Mouse (Mus musculus) T-cell, adult 2 months (primary cell): ENCODE results near the gene Mid1.
"Not testable (repeated sequence)": the region's sequence is repeated elsewhere in the genome, so short reads cannot be mapped to it uniquely, and the experiment has no call there.

ENCODE experiments used
- DNase-seq: peaks from one replicate; pipeline ENCODE4 v3.0.0; 2022; ENCODE audit warnings: low spot score

Mid1 gene

DNA sequence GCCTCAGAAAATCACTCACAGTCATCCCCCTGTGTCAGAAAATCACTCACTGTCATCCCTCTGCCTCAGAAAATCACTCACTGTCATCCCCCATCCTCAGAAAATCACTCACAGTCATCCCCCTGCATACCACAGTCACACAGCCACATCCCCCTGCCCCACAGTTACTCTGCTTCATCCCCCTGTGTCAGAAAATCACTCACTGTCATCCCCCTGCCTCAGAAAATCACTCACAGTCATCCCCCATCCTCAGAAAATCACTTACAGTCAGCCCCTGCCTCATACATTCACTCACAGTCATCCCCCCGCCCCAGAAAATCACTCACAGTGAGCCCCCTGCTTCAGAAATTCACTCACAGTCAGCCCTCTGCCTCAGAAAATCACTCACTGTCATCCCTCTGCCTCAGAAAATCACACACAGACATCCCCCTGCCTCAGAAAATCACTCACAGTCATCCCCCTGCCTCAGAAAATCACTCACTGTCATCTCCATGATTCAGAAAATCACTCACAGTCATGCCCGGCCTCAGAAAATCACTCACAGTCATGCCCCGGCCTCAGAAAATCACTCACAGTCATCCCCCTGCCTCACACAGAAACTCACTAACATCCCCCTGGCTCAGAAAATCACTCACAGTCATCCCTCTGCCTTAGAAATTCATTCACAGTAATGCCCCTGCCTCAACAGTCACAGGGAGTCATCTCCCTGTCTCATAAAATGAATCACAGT lies 315.1 kb downstream of the Mid1 start:
- DNase-seq, result not testable (repeated sequence)

DNA sequence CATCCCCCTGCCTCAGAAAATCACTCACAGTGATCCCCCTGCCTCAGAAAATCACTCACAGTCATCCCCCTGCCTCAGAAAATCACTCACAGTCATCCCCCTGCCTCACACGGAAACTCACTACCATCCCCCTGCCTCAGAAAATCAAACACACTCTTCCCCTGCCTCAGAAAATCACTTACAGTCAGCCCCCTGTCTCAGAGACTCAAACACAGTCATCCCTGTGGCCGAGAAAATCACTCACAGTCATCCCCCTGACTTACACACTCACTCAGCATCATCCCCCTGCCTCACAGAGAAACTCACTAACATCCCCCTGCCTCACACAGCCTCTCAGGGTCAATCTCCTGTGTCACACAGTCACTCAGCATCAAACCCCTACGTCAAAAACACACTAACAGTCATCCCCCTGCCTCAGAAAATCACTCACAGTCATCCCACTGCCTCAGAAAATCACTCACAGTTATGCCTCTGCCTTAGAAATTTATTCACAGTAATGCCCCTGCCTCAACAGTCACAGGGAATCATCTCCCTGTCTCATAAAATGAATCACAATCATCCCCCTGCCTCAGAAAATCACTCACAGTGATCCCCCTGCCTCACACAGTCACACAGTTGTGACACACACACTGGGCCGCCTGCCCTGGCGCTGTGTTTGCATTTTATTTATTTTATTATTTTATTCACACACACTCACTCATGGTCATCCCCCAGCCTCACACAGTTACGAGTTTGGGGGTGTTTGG lies 315.8 kb downstream of the Mid1 start:
- not testable (repeated sequence) for DNase-seq

DNA sequence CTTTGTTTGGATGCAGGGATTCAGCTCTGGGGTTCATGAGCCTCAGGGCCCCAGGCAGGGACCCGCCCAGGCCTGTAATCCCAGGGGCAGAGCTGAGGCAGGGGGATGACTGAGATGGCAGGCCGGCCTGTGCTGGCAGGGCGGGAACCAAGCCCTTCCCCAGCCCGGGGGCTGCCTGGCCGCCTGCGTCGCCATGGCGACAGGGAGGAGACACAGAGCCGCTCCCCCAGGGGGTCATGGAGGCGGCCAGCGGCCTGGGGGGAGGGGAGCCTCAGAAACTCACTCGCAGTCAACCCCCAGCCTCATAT lies 316.3 kb downstream of the Mid1 start:
- DNase-seq, result not testable (repeated sequence)

DNA sequence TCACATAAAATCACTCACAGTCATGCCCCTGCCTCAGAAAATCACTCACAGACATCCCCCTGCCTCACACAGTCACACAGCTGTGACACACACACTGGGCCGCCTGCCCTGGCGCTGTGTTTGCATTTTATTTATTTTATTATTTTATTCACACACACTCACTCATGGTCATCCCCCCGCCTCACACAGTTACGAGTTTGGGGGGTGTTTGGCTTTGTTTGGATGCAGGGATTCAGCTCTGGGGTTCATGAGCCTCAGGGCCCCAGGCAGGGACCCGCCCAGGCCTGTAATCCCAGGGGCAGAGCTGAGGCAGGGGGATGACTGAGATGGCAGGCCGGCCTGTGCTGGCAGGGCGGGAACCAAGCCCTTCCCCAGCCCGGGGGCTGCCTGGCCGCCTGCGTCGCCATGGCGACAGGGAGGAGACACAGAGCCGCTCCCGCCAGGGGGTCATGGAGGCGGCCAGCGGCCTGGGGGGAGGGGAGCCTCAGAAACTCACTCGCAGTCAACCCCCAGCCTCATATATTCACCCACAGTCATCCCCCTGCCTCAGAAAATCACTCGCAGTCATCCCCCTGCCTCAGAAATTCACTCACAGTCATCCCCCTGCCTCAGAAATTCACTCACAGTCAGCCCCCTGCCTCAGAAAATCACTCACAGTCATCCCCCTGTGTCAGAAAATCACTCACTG lies 317.7 kb downstream of the Mid1 start:
- not testable (repeated sequence) for DNase-seq

DNA sequence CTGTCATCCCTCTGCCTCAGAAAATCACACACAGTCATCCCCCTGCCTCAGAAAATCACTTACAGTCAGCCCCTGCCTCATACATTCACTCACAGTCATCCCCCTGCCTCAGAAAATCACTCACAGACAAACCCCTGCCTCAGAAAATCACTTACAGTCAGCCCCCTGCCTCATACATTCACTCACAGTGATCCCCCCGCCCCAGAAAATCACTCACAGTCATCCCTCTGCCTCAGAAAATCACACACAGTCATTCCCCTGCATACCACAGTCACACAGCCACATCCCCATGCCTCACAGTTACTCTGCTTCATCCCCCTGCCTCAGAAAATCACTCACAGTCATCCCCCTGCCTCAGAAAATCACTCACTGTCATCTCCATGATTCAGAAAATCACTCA lies 318.5 kb downstream of the Mid1 start:
- DNase-seq, result not testable (repeated sequence)

DNA sequence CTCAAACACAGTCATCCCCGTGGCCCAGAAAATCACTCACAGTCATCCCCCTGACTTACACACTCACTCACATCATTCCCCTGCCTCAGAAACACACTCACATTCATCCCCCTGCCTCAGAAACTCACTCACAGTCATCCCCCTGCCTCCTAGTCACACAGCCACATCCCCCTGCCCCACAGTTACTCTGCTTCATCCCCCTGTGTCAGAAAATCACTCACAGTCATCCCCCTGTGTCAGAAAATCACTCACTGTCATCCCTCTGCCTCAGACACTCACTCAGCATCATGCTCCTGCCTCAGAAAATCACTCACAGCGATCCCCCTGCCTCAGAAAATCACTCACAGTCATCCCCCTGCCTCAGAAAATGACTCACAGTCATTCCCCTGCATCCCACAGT lies 319.2 kb downstream of the Mid1 start:
- DNase-seq, result not testable (repeated sequence)

DNA sequence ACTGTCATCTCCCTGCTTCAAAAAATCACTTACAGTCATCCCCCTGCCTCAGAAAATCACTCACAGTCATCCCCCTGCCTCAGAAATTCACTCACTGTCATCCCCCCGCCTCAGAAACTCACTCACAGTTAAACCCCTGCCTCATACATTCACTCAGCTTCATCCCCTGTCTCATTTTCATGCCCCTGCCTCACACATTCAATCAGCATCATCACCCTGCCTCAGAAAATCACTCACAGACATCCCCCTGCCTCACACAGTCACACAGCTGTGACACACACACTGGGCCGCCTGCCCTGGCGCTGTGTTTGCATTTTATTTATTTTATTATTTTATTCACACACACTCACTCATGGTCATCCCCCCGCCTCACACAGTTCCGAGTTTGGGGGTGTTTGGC lies 319.8 kb downstream of the Mid1 start:
- not testable (repeated sequence) for DNase-seq

DNA sequence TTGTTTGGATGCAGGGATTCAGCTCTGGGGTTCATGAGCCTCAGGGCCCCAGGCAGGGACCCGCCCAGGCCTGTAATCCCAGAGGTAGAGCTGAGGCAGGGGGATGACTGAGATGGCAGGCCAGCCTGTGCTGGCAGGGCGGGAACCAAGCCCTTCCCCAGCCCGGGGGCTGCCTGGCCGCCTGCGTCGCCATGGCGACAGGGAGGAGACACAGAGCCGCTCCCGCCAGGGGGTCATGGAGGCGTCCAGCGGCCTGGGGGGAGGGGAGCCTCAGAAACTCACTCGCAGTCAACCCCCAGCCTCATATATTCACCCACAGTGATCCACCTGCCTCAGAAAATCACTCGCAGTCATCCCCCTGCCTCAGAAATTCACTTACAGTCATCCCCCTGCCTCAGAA lies 320.2 kb downstream of the Mid1 start:
- DNase-seq, result peak; percentile 46

DNA sequence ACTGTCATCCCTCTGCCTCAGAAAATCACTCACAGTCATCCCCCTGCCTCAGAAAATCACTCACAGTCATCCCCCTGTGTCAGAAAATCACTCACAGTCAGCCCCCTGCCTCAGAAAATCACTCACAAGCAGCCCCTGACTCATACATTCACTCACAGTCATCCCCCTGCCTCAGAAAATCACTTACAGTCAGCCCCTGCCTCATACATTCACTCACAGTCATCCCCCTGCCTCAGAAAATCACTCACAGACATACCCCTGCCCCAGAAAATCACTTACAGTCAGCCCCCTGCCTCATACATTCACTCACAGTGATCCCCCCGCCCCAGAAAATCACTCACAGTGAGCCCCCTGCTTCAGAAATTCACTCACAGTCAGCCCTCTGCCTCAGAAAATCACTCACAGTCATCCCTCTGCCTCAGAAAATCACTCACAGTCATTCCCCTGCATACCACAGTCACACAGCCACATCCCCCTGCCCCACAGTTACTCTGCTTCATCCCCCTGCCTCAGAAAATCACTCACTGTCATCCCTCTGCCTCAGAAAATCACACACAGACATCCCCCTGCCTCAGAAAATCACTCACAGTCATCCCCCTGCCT lies 320.8 kb downstream of the Mid1 start:
- not testable (repeated sequence) for DNase-seq

DNA sequence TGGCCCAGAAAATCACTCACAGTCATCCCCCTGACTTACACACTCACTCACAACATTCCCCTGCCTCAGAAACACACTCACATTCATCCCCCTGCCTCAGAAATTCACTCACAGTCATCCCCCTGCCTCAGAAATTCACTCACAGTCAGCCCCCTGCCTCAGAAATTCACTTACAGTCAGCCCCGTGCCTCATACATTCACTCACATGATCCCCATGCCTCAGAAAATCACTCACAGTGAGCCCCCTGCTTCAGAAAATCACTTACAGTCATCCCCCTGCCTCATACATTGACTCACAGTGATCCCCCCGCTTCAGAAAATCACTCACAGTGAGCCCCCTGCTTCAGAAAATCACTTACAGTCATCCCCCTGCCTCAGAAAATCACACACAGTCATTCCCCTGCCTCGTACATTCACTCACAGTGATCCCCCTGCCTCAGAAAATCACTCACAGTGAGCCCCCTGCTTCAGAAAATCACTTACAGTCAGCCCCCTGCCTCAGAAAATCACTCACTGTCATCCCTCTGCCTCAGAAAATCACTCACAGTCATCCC lies 321.8 kb downstream of the Mid1 start:
- not testable (repeated sequence) for DNase-seq

DNA sequence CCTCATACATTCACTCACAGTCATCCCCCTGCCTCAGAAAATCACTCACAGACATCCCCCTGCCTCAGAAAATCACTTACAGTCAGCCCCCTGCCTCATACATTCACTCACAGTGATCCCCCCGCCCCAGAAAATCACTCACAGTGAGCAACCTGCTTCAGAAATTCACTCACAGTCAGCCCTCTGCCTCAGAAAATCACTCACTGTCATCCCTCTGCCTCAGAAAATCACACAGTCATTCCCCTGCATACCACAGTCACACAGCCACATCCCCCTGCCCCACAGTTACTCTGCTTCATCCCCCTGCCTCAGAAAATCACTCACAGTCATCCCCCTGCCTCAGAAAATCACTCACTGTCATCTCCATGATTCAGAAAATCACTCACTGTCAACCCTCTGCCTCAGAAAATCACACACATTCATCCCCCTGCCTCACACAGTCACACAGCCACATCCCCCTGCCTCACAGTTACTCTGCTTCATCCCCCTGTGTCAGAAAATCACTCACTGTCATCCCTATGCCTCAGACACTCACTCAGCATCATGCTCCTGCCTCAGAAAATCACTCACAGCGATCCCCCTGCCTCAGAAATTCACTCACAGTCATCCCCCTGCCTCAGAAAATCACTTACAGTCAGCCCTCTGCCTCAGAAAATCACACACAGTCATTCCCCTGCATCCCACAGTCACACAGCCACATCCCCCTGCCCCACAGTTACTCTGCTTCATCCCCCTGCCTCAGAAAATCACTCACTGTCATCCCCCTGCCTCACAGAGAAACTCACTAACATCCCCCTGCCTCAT lies 322.6 kb downstream of the Mid1 start:
- DNase-seq, result not testable (repeated sequence)

DNA sequence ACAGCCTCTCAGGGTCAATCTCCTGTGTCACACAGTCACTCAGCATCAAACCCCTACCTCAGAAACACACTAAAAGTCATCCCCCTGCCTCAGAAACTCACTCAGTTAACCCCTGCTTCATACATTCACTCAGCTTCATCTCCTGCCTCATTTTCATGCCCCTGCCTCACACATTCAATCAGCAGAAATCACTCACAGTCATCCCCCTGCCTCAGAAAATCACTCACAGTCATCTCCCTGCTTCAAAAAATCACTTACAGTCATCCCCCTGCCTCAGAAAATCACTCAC lies 323.1 kb downstream of the Mid1 start:
- not testable (repeated sequence) for DNase-seq

DNA sequence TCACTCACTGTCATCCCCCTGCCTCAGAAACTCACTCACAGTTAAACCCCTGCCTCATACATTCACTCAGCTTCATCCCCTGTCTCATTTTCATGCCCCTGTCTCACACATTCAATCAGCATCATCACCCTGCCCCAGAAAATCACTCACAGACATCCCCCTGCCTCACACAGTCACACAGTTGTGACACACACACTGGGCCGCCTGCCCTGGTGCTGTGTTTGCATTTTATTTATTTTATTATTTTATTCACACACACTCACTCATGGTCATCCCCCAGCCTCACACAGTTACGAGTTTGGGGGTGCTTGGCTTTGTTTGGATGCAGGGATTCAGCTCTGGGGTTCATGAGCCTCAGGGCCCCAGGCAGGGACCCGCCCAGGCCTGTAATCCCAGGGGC lies 323.6 kb downstream of the Mid1 start:
- not testable (repeated sequence) for DNase-seq

DNA sequence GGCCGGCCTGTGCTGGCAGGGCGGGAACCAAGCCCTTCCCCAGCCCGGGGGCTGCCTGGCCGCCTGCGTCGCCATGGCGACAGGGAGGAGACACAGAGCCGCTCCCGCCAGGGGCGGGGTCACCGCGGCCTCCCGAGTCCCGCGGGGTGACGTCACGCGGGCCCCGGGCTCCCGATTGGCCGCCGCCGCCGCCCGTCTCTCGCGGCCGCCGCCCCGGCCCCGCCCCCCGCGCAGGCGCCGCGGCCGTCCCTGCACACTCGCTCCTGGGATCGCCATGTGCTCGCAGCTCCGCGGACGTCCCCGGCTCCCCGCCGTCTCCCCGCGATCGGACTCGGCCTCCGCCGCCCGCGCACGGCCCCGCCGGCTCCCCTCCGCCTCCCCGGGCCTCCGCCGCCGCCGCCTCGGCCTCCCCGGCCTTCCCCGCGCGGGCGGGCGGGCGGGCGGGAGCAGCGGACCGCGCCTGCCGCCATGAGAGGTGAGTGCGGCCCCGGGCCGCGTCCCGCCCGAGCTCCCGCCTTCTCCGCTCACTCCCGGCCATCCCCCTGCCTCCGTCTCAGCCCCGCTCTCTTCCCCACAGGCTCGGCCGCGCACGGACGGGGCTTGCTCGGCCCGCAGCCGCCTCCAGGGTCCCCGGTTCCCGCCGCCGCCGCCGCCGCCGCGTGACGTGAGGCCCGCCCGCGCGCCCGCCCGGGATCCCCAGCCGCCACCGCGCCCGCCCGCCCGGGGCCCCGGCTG lies 324.2 kb downstream of the Mid1 start, which contains the start of gene Gm21887:
TSS of gene Gm21887 (plus strand) at position 644 of the 735 bp plus-strand sequence.
- DNase-seq, result peak; percentile 96

DNA sequence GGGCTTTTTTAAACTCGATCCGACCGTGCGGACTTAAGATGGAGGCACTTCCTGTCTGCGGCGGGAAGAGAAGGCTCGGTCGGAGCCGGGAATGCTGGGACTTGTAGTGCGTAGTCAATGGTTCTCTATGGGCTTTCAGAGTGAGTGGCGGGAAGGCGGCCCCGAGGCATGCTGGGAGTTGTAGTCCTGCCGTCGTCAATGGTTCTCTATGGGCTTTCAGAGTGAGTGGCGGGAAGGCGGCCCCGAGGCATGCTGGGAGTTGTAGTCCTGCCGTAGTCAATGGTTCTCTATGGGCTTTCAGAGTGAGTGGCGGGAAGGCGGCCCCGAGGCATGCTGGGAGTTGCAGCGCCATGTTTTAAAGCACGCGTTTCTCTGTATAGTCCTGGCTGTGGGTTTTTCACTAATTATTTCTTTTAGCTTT lies 324.8 kb downstream of the Mid1 start:
- DNase-seq, result peak; percentile 100

DNA sequence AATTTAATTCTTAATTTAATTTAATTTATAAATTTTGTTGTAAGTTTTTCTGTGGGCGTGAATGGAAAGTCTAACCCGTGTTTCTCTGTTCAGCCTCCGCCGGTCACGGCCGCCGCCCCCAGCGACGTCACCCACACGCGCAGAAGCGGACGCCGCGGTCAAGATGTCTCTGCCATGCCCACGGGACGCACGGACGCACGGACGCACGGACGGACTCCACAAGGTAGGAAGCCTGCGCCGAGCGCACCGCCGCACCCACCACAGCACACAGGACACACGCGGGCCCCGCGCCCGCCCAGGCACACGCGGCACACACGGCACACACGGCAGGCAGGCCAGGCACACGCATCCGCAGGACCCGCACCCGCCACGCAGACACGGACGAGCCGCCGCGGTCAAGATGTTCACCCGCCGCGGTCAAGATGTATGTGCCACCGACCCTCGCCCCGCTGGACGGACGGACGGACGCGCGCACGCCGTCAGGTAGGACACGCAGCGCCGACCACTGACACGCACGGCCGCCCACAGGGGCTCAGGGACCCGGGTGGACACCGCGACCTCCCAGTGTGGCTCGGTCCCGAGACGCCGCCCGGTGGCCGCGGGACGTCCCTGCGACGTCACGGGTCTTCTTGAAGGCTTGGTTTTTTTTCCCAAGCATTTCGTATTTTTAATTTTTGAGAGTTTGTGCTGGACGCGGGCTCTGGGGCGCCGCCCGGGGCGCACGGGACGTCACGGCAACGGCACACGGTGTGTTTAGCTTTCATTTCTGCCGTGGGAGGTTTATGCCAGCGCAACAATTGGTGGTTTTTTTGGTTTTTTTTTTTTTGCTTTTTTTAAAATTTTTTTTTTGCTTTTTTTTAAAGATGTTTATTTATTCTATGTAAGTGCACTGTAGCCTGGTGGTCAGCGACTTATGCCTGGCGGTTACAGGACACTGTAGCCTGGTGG lies 325.9 kb downstream of the Mid1 start:
- DNase-seq, result peak; percentile 85

DNA sequence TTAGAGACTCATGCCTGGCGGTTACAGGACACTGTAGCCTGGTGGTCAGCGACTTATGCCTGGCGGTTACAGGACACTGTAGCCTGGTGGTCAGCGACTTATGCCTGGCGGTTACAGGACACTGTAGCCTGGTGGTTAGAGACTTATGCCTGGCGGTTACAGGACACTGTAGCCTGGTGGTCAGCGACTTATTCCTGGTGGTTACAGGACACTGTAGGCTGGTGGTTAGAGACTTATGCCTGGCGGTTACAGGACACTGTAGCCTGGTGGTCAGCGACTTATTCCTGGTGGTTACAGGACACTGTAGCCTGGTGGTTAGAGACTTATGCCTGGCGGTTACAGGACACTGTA lies 326.5 kb downstream of the Mid1 start:
- DNase-seq, result not testable (repeated sequence)

DNA sequence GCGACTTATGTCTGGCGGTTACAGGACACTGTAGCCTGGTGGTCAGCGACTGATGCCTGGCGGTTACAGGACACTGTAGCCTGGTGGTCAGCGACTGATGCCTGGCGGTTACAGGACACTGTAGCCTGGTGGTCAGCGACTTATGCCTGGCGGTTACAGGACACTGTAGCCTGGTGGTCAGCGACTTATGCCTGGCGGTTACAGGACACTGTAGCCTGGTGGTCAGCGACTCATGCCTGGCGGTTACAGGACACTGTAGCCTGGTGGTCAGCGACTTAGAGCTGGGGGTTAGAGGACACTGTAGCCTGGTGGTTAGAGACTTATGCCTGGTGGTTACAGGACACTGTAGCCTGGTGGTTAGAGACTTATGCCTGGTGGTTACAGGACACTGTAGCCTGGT lies 328.4 kb downstream of the Mid1 start:
- not testable (repeated sequence) for DNase-seq

DNA sequence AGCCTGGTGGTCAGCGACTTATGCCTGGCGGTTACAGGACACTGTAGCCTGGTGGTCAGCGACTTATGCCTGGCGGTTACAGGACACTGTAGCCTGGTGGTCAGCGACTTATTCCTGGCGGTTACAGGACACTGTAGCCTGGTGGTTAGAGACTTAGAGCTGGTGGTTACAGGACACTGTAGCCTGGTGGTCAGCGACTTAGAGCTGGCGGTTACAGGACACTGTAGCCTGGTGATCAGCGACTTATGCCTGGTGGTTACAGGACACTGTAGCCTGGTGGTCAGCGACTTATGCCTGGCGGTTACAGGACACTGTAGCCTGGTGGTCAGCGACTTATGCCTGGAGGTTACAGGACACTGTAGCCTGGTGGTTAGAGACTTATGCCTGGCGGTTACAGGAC lies 329.0 kb downstream of the Mid1 start:
- not testable (repeated sequence) for DNase-seq

DNA sequence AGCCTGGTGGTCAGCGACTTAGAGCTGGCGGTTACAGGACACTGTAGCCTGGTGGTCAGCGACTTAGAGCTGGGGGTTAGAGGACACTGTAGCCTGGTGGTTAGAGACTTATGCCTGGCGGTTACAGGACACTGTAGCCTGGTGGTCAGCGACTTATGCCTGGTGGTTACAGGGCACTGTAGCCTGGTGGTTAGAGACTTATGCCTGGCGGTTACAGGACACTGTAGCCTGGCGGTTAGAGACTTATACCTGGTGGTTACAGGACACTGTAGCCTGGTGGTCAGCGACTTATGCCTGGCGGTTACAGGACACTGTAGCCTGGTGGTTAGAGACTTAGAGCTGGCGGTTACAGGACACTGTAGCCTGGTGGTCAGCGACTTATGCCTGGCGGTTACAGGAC lies 330.9 kb downstream of the Mid1 start:
- DNase-seq, result not testable (repeated sequence)
